Mouse (Mus musculus) thymus, adult 2 months (tissue): ENCODE data around the gene Hhat. TPM values are rescaled to one million over a fixed set of nuclear protein-coding genes. Genes with fewer than 3 reads are reported as not detected.

Experiments used
- DNase-seq: peaks from one replicate; pipeline ENCODE4 v3.0.0; 2021
- H3K27ac ChIP-seq: fragments of 200-500 bp; 2 replicates; pipeline ENCODE4 v1.5.1; 2012; ENCODE audit warnings: low read length, control low read depth; ENCODE audit not compliant: control insufficient read depth, insufficient read depth
- H3K27me3 ChIP-seq: fragments of 200-500 bp; 2 replicates; pipeline ENCODE4 v1.6.1; 2012; ENCODE audit warnings: mild to moderate bottlenecking, low read length, moderate library complexity, mixed read lengths; ENCODE audit not compliant: control insufficient read depth, insufficient read depth
- H3K36me3 ChIP-seq: fragments of 200-500 bp; 2 replicates; pipeline ENCODE4 v1.6.1; 2012; ENCODE audit warnings: mild to moderate bottlenecking, low read length, moderate library complexity; ENCODE audit not compliant: control insufficient read depth, insufficient read depth
- H3K4me1 ChIP-seq: fragments of 200-500 bp; replicated peaks from 2 replicates; pipeline ENCODE4 v1.6.1; 2012; ENCODE audit warnings: low read length; ENCODE audit not compliant: control insufficient read depth, insufficient read depth
- H3K4me3 ChIP-seq: fragments of 200-500 bp; 2 replicates; pipeline ENCODE4 v1.5.1; 2012; ENCODE audit warnings: mild to moderate bottlenecking, low read length, control low read depth, moderate library complexity; ENCODE audit not compliant: control insufficient read depth, insufficient read depth
- CTCF ChIP-seq: fragments of 200-500 bp; IDR thresholded peaks from 2 replicates; pipeline ENCODE4 v1.5.1; 2012; ENCODE audit warnings: mild to moderate bottlenecking, control low read depth, low read length, moderate library complexity, borderline replicate concordance; ENCODE audit not compliant: control insufficient read depth, poor library complexity, insufficient read depth; ENCODE audit errors: extremely low read depth
- POLR2A ChIP-seq: fragments of 200-500 bp; IDR thresholded peaks from 2 replicates; pipeline ENCODE4 v1.6.1; 2012; ENCODE audit warnings: mild to moderate bottlenecking, low read length, control low read depth, moderate library complexity; ENCODE audit not compliant: control insufficient read depth, poor library complexity, insufficient read depth; ENCODE audit errors: extremely low read depth
- WGBS: fragments of 180-500 bp; shearing (Covaris S2); methylation state at CpG from one replicate; pipeline ENCODE4 v1.1.7; 2018; 5-methylcytosine and 5-hydroxymethylcytosine counted together
- polyA plus RNA-seq: library from polyadenylated mRNA; depleted of rRNA; stranded (reverse); fragments of >200 nt; gene quantifications from 2 replicates; pipeline ENCODE4 v1.2.3, GENCODE M21; 2012

The Hhat gene
- polyA plus RNA-seq, 1 experiment = 5.8 TPM

GRCm38 (mm10) chr1:192765531-192765930 is 5.5 kb downstream of the Hhat start:
- no peak for DNase-seq
- no peaks in the 10 kb centered on the region for H3K36me3 ChIP-seq
- 0 out of 2 replicates have a peak, but pooled peaks have one; percentile 12 for TF ChIP-seq CTCF
- no peak for TF ChIP-seq POLR2A
- peaks cover 12% of the 10 kb centered on the region for H3K4me1 ChIP-seq
- 73% methylated on average over 4 of the region's 4 CpGs for WGBS
- no peak overlapping the region for H3K27ac ChIP-seq
- no peaks in the 10 kb centered on the region for H3K27me3 ChIP-seq
- no peak overlapping the region for H3K4me3 ChIP-seq

GRCm38 (mm10) chr1:192764547-192764946 is 6.5 kb downstream of the Hhat start:
- peaks cover 7% of the 10 kb centered on the region for H3K4me1 ChIP-seq
- no peaks in the 10 kb centered on the region for H3K36me3 ChIP-seq
- H3K27me3 ChIP-seq = no peaks in the 10 kb centered on the region
- WGBS = 71% methylated on average over 2 of the region's 2 CpGs
- no peak overlapping the region for H3K4me3 ChIP-seq
- TF ChIP-seq CTCF = no peak
- no peak for TF ChIP-seq POLR2A
- no peak for DNase-seq
- no peak overlapping the region for H3K27ac ChIP-seq

- no peak overlapping the region for H3K27ac ChIP-seq
- WGBS = 55% methylated on average over 7 of the region's 7 CpGs
- peaks cover 7% of the 10 kb centered on the region for H3K4me1 ChIP-seq
- H3K4me3 ChIP-seq = no peak overlapping the region
- no peaks in the 10 kb centered on the region for H3K36me3 ChIP-seq
- no peak for TF ChIP-seq POLR2A
- TF ChIP-seq CTCF = no peak
- DNase-seq = peak; percentile 31
- H3K27me3 ChIP-seq = no peaks in the 10 kb centered on the region
Observed at GRCm38 (mm10) chr1:192762946-192763933, 7.8 kb downstream of the Hhat start.

GRCm38 (mm10) chr1:192756674-192757073 is 14.3 kb downstream of the Hhat start:
- DNase-seq = no peak
- TF ChIP-seq POLR2A = no peak
- no peak for TF ChIP-seq CTCF
- H3K27ac ChIP-seq = no peak overlapping the region
- H3K4me1 ChIP-seq = peaks cover 8% of the 10 kb centered on the region
- H3K36me3 ChIP-seq = no peaks in the 10 kb centered on the region
- H3K4me3 ChIP-seq = no peak overlapping the region
- 79% methylated on average over 7 of the region's 7 CpGs for WGBS
- H3K27me3 ChIP-seq = no peaks in the 10 kb centered on the region

GRCm38 (mm10) chr1:192755685-192756606 is 15.1 kb downstream of the Hhat start:
- H3K27ac ChIP-seq = no peak overlapping the region
- H3K4me1 ChIP-seq = peaks cover 8% of the 10 kb centered on the region
- no peak for DNase-seq
- H3K4me3 ChIP-seq = no peak overlapping the region
- TF ChIP-seq POLR2A (no peak), CTCF (no peak)
- H3K36me3 ChIP-seq = no peaks in the 10 kb centered on the region
- H3K27me3 ChIP-seq = no peaks in the 10 kb centered on the region
- WGBS = 91% methylated on average over 13 of the region's 13 CpGs

- H3K4me3 ChIP-seq = no peak overlapping the region
- H3K27me3 ChIP-seq = no peaks in the 10 kb centered on the region
- H3K4me1 ChIP-seq = peaks cover 8% of the 10 kb centered on the region
- TF ChIP-seq CTCF (no peak), POLR2A (no peak)
- no peak overlapping the region for H3K27ac ChIP-seq
- H3K36me3 ChIP-seq = no peaks in the 10 kb centered on the region
- no peak for DNase-seq
- WGBS = 95% methylated on average over 13 of the region's 13 CpGs
Observed at GRCm38 (mm10) chr1:192755246-192755645, 15.8 kb downstream of the Hhat start.
